Mouse (Mus musculus): Measurements from ENCODE around the gene Pik3cb.

DNA sequence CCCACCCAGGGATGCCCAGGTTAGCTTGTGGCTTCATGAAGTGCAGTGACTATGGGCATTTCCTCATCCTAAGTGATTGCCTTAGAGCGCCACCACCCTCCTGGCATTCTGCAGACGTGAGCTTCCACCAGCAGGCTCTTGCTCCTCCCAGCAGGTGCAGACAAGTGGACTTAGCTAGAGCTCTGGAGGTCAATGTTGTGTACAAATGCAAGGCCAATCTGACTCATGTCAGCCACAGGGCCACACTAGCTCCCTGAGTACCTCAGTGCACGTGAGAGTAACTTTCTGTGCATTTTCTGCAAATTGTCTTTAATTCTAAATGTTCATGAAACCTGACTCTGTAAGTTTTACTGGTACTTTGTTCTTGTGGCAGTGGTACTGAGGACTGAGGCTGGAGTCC is 124.1 kb downstream of the Pik3cb start:
- TF ChIP-seq GATA1 (IDR thresholded peaks at IDR 0.05; ENCODE audit: borderline replicate concordance, low read length) (no peak), FLI1 (IDR thresholded peaks at IDR 0.05; ENCODE audit: low read length) (no peak)
